ENCODE assay signal across 8 mouse cellular contexts in genomic region chr5:123132308-123133071, GRCm38 (mm10). TPM values are rescaled to one million over a fixed set of nuclear protein-coding genes. Genes with fewer than 3 reads are reported as not detected.
DNase-seq lines count a peak whose midpoint lies in the region; ATAC-seq and TF ChIP-seq lines count a peak whose summit lies in the region.

Gene Rhof (minus strand): TSS chr5:123132692.

- ATAC-seq in embryonic facial prominence, embryonic 13.5 days (ENCODE audit: insufficient number of reproducible peaks, insufficient read depth, low FRiP score, low TSS enrichment, low read depth), result 0 out of 2 replicates have a peak, but pooled peaks have one; percentile 9
- ATAC-seq in limb, embryonic 14.5 days (ENCODE audit: low FRiP score, low read depth), result 0 out of 2 replicates have a peak, but pooled peaks have one; percentile 17
- ATAC-seq in midbrain, embryonic 15.5 days (replicated peaks), result peak; percentile 31

- 4% methylated on average over 44 of the region's 44 CpGs for WGBS in embryonic facial prominence, embryonic 13.5 days
- WGBS in heart, adult 2 months, result 3% methylated on average over 44 of the region's 44 CpGs
- 4% methylated on average over 44 of the region's 44 CpGs for WGBS in kidney, adult 2 months
- WGBS in limb, embryonic 14.5 days, result 5% methylated on average over 44 of the region's 44 CpGs
- WGBS in midbrain, embryonic 15.5 days, result 3% methylated on average over 44 of the region's 44 CpGs

- H3K27me3 ChIP-seq in embryonic facial prominence, embryonic 13.5 days, result no peaks in the 10 kb centered on the region
- H3K27me3 ChIP-seq in heart, adult 2 months (ENCODE audit: control insufficient read depth, insufficient read depth, low read length), result no peaks in the 10 kb centered on the region
- no peaks in the 10 kb centered on the region for H3K27me3 ChIP-seq in kidney, adult 2 months (replicated peaks; ENCODE audit: control insufficient read depth, insufficient read depth, low read length)
- no peaks in the 10 kb centered on the region for H3K27me3 ChIP-seq in limb, embryonic 14.5 days (ENCODE audit: control insufficient read depth, insufficient read depth, low read length)
- no peaks in the 10 kb centered on the region for H3K27me3 ChIP-seq in midbrain, embryonic 15.5 days (replicated peaks)

- intact Hi-C loops in heart, adult 2 months (cut with DNase I), result loop anchor here (1.0 kb wide), 3 partner anchors 15 to 68 kb away; no protein-coding TSS in a partner anchor

- H3K4me2 ChIP-seq in embryonic facial prominence, embryonic 13.5 days, result peak within 1 kb of the TSS; percentile 99
- peak within 1 kb of the TSS; percentile 100 for H3K4me2 ChIP-seq in limb, embryonic 14.5 days (replicated peaks; ENCODE audit: low read depth, low read length, severe bottlenecking)
- peak within 1 kb of the TSS; percentile 99 for H3K4me2 ChIP-seq in midbrain, embryonic 15.5 days

- H3K27ac ChIP-seq in embryonic facial prominence, embryonic 13.5 days, result peak within 1 kb of the TSS; percentile 100
- H3K27ac ChIP-seq in heart, adult 2 months, result peak within 1 kb of the TSS; percentile 100
- 0 out of 2 replicates have a peak within 1 kb of the TSS, but pooled peaks have one; percentile 22 for H3K27ac ChIP-seq in kidney, adult 2 months (ENCODE audit: insufficient read depth, low read depth, low read length)
- peak within 1 kb of the TSS; percentile 100 for H3K27ac ChIP-seq in limb, embryonic 14.5 days (replicated peaks; ENCODE audit: low read depth, low read length)
- H3K27ac ChIP-seq in midbrain, embryonic 15.5 days, result peak within 1 kb of the TSS; percentile 100

- no peak for TF ChIP-seq POLR2A in heart, adult 2 months (IDR thresholded peaks at IDR 0.05; ENCODE audit: insufficient read depth, low read depth, low read length)
- no peak for TF ChIP-seq POLR2A in kidney, adult 2 months (IDR thresholded peaks at IDR 0.05; ENCODE audit: low read depth, low read length)
- no peak for TF ChIP-seq POLR2A in limb, embryonic 14.5 days (IDR thresholded peaks at IDR 0.05; ENCODE audit: borderline replicate concordance, extremely low read depth, insufficient read depth, insufficient read length)

- TF ChIP-seq EP300 in heart, adult 2 months (IDR thresholded peaks at IDR 0.05; ENCODE audit: insufficient read depth, low read depth, low read length), result 0 out of 2 replicates have a peak, but pooled peaks have one; percentile 48

- no peaks in the 10 kb centered on the region for H3K9me3 ChIP-seq in embryonic facial prominence, embryonic 13.5 days
- H3K9me3 ChIP-seq in limb, embryonic 14.5 days (ENCODE audit: control insufficient read depth, low read length), result no peaks in the 10 kb centered on the region
- no peaks in the 10 kb centered on the region for H3K9me3 ChIP-seq in midbrain, embryonic 15.5 days

- DNase-seq in 3T3-L1 (ENCODE audit: low read depth, low spot score), result peak; percentile 61
- DNase-seq in adrenal gland, postnatal 25 days, result peak; percentile 90
- peak; percentile 88 to 91 for DNase-seq in heart, adult 2 months
- DNase-seq in kidney, adult 2 months, result peak; percentile 86
- peak; percentile 74 for DNase-seq in limb, embryonic 14.5 days (ENCODE audit: low spot score)
- DNase-seq in spleen, postnatal 14 days (ENCODE audit: low spot score in 2 of 2), result peak; percentile 85 to 87

- peak within 1 kb of the TSS; percentile 48 for H3K4me3 ChIP-seq in embryonic facial prominence, embryonic 13.5 days
- peak within 1 kb of the TSS; percentile 33 for H3K4me3 ChIP-seq in heart, adult 2 months
- H3K4me3 ChIP-seq in kidney, adult 2 months (ENCODE audit: insufficient read depth, low read depth, low read length), result peak within 1 kb of the TSS; percentile 52
- H3K4me3 ChIP-seq in limb, embryonic 14.5 days (replicated peaks; ENCODE audit: low read length), result peak within 1 kb of the TSS; percentile 93
- H3K4me3 ChIP-seq in midbrain, embryonic 15.5 days, result peak within 1 kb of the TSS; percentile 94

- peaks cover 69% of the 10 kb centered on the region for H3K4me1 ChIP-seq in embryonic facial prominence, embryonic 13.5 days
- peaks cover 18% of the 10 kb centered on the region for H3K4me1 ChIP-seq in heart, adult 2 months (ENCODE audit: control insufficient read depth, insufficient read depth, low read length)
- peaks cover 31% of the 10 kb centered on the region for H3K4me1 ChIP-seq in kidney, adult 2 months (ENCODE audit: control insufficient read depth, insufficient read depth, low read length)
- H3K4me1 ChIP-seq in limb, embryonic 14.5 days (ENCODE audit: control insufficient read depth, insufficient read depth, low read length), result peaks cover 59% of the 10 kb centered on the region
- H3K4me1 ChIP-seq in midbrain, embryonic 15.5 days, result peaks cover 61% of the 10 kb centered on the region

- peak; percentile 80 for TF ChIP-seq CTCF in heart, adult 2 months (IDR thresholded peaks at IDR 0.05)
- peak; percentile 83 for TF ChIP-seq CTCF in kidney, adult 2 months (conservative IDR thresholded peaks at IDR 0.05; ENCODE audit: insufficient read depth, insufficient read length, low read depth, low read length)

- peak within 1 kb of the TSS; percentile 70 for H3K9ac ChIP-seq in embryonic facial prominence, embryonic 13.5 days
- H3K9ac ChIP-seq in heart, adult 2 months (ENCODE audit: low read depth, low read length), result peak within 1 kb of the TSS; percentile 39
- H3K9ac ChIP-seq in limb, embryonic 14.5 days (ENCODE audit: low read depth, low read length, severe bottlenecking), result peak within 1 kb of the TSS; percentile 47
- peak within 1 kb of the TSS; percentile 40 for H3K9ac ChIP-seq in midbrain, embryonic 15.5 days

- H3K79me2 ChIP-seq in heart, adult 2 months (replicated peaks; ENCODE audit: control insufficient read depth, insufficient read depth, low read length), result no peaks in the 10 kb centered on the region

- H3K36me3 ChIP-seq in embryonic facial prominence, embryonic 13.5 days, result peaks cover 16% of the 10 kb centered on the region; the same call in 1 of the 2 replicates
- H3K36me3 ChIP-seq in heart, adult 2 months (ENCODE audit: control insufficient read depth, insufficient read depth, low read length), result peaks cover 15% of the 10 kb centered on the region
- H3K36me3 ChIP-seq in kidney, adult 2 months (ENCODE audit: control insufficient read depth, insufficient read depth, low read length), result peaks cover 3% of the 10 kb centered on the region; the same call in 1 of the 2 replicates
- peaks cover 50% of the 10 kb centered on the region for H3K36me3 ChIP-seq in limb, embryonic 14.5 days (ENCODE audit: control insufficient read depth, insufficient read depth, low read length)
- no peaks in the 10 kb centered on the region for H3K36me3 ChIP-seq in midbrain, embryonic 15.5 days (replicated peaks)

RNA-seq across cellular contexts. Expression of gene Rhof, which starts in this region (rescaled TPM):
- 1.1 and 1.6 TPM in 2 replicates for total RNA-seq in adrenal gland, postnatal 25 days (2021)
- polyA plus RNA-seq in embryonic facial prominence, embryonic 13.5 days (2015; fragmentation: Nextera tagmentation; extraction: Ambion mirVana), result 5.6 and 6.6 TPM in 2 replicates
- under 1 TPM; 0.64 to 0.70 TPM for total RNA-seq in heart, adult 2 months (2021)
- 1.6 and 2.3 TPM in 2 replicates for polyA plus RNA-seq in heart, adult 2 months (2012; rRNA removed)
- polyA plus RNA-seq in kidney, adult 2 months (2012; rRNA removed), result 12.1 and 13.4 TPM in 2 replicates
- 5.8 and 6.6 TPM in 2 replicates for polyA plus RNA-seq in limb, embryonic 14.5 days (2012; rRNA removed)
- 3.9 and 4.9 TPM in 2 replicates for polyA plus RNA-seq in limb, embryonic 14.5 days (2014; fragmentation: Nextera tagmentation; extraction: Ambion mirVana)
- 12.2 and 13.4 TPM in 2 replicates for polyA plus RNA-seq in midbrain, embryonic 15.5 days (2015; fragmentation: Nextera tagmentation; extraction: Ambion mirVana)

Comparison
In these comparisons a context has a peak if more than half of its experiments do, and no peak if none do; other contexts are left out.
1. Peak in every context shown above with its lines: DNase-seq, ATAC-seq, H3K4me3 ChIP-seq and H3K27ac ChIP-seq.
2. H3K27ac ChIP-seq: peak in every context shown above with its lines; median percentile 100 in embryonic facial prominence, embryonic 13.5 days; 100 in heart, adult 2 months; 100 in limb, embryonic 14.5 days; 100 in midbrain, embryonic 15.5 days; 22 in kidney, adult 2 months.
3. H3K4me3 ChIP-seq: peak in every context shown above with its lines; median percentile 94 in midbrain, embryonic 15.5 days; 93 in limb, embryonic 14.5 days; 52 in kidney, adult 2 months; 48 in embryonic facial prominence, embryonic 13.5 days; 33 in heart, adult 2 months.